Mouse (Mus musculus) liver, embryonic 14.5 days (tissue): ENCODE measurements around the gene Srp14.

Experiments used
- CTCF ChIP-seq: IDR thresholded peaks from 2 replicates; pipeline ENCODE4 v1.5.1; 2016; ENCODE audit warnings: antibody characterized with exemption, low read depth, control low read depth
- EP300 ChIP-seq: IDR thresholded peaks from 2 replicates; pipeline ENCODE4 v1.6.1; 2016; ENCODE audit warnings: antibody characterized with exemption, low read depth

DNA sequence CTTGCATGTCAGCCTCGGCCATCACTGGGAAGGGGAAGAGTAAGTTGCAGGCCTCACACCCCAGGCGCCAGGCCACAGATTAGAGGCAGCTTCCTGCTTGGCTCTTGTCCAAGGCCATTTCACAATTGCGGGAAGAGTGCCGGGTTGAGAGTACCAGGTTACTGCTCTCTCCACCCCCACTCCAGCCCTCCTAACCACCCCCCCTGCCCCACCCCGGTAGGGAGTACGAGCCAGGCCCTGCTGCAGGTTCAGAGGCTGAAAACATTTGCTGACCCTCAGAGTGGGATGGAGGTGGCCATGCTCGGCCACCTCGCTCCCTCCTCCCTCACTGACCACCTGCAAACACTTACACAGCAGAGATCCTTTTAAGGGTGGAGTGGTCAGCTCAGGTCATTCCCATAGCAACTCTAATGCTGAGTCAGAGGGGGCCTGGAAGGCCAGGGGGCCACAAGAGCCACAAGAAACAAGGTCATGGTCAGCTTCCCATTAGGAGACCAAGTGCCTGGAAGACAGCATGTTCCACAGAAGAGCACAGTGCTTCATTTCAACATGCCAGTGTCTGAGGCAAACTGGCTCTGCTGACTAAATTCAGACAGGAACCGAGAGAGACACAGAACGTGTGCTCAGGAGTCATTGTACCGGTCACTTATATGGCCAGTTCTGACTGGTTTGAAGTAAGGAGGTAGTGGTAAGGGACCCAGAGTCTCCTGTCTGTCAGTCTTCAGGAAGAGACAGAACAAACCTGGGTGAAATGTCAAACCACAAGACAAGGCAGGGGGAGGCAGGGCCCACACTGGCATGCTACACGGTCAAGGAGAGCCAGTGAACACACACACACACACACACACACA lies 11.0 kb upstream of the Srp14 start:
- TF ChIP-seq CTCF (no peak), EP300 (no peak)
